Comparison of ENCODE assay signal across 16 mouse cellular contexts in the genomic region with DNA sequence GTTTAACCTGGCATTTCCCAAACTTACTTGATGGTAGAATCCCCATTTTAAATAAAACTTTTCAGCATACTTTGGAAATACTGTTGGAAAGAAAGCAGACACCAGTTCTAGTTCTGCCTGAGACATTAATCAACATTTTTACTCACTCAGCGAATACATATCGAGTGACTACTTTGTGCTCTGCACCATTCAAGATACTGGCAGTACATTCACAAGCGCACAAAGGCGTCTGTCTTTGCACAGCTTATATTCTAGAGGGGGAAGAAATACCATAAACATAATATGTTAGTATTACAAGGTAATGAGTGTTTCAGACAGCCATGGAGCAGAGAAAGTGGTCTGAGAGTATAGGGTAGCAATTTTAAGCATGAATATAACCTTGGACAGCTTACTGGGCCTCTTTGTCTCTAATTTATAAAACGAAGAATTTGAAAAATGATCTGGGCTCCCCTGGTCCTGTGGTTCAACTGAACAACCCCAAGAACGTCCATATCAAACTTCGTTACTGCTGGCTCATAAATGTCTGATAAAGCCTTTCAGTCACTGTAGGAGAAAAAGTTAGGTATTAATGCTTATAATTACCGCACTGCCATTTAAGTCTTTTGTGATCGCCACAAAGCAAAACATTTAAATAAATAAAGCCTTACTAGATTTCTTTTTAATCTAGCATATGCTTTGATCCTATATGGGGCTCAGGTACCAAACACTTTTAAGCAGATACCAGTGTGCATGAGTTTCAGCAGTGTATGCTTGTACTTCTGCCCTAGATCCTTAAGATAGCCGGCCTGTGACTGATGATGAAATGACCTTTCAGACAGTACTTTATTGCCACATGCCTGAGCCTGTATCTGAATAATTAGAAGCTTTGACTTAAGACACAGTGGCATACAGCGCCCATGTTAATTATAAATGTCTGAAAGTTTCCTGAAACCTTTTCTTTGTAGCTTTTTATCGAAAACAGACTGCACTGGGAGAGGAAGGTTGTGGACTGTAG. TPM values are rescaled to one million over a fixed set of nuclear protein-coding genes. Genes with fewer than 3 reads are reported as not detected.
DNase-seq lines count a peak whose midpoint lies in the region; ATAC-seq lines count a peak whose summit lies in the region.
"Had no signal": no experiment of that assay in that cellular context is flagged by ENCODE, and none has a peak within 500 bp of the region (broad histone marks: within the 10 kb centered on the region; RNA-seq: fewer than 3 reads in every experiment).

No protein-coding gene starts in this region.

- 69% methylated on average over 12 of the region's 12 CpGs for WGBS in embryonic facial prominence, embryonic 12.5 days
- 85% methylated on average over 12 of the region's 12 CpGs for WGBS in embryonic facial prominence, embryonic 10.5 days
- WGBS in intestine, embryonic 15.5 days: 66% methylated on average over 12 of the region's 12 CpGs
- WGBS in liver, embryonic 15.5 days (ENCODE audit: insufficient replicate concordance): 34% methylated on average over 12 of the region's 12 CpGs

- no peak overlapping the region for H3K4me3 ChIP-seq in embryonic facial prominence, embryonic 12.5 days
- H3K4me3 ChIP-seq in embryonic facial prominence, embryonic 10.5 days: no peak overlapping the region
- no peak overlapping the region for H3K4me3 ChIP-seq in intestine, embryonic 15.5 days (replicated peaks)
- H3K4me3 ChIP-seq in liver, embryonic 15.5 days (replicated peaks): no peak overlapping the region
- H3K4me3 ChIP-seq: layer of hippocampus, adult 2 months; left cerebral cortex, adult 2 months; limb, embryonic 15.5 days; megakaryocyte, embryonic 14.5 days; neural tube, embryonic 12.5 days had no signal

- H3K27ac ChIP-seq in embryonic facial prominence, embryonic 12.5 days: no peak overlapping the region
- no peak overlapping the region for H3K27ac ChIP-seq in embryonic facial prominence, embryonic 10.5 days (replicated peaks)
- no peak overlapping the region for H3K27ac ChIP-seq in intestine, embryonic 15.5 days
- peak overlapping the region; percentile 91 for H3K27ac ChIP-seq in liver, embryonic 15.5 days (replicated peaks)
- H3K27ac ChIP-seq: hindbrain, embryonic 14.5 days; layer of hippocampus, adult 2 months; left cerebral cortex, adult 2 months; neural tube, embryonic 12.5 days had no signal

- H3K27me3 ChIP-seq in embryonic facial prominence, embryonic 12.5 days: no peaks in the 10 kb centered on the region
- no peaks in the 10 kb centered on the region for H3K27me3 ChIP-seq in embryonic facial prominence, embryonic 10.5 days (replicated peaks; ENCODE audit: low read depth, poor library complexity, severe bottlenecking)
- no peaks in the 10 kb centered on the region for H3K27me3 ChIP-seq in intestine, embryonic 15.5 days (replicated peaks)
- H3K27me3 ChIP-seq in liver, embryonic 15.5 days: no peaks in the 10 kb centered on the region
- H3K27me3 ChIP-seq: limb, embryonic 15.5 days; megakaryocyte, embryonic 14.5 days; neural tube, embryonic 12.5 days had no signal

- no peaks in the 10 kb centered on the region for H3K9me3 ChIP-seq in embryonic facial prominence, embryonic 12.5 days
- H3K9me3 ChIP-seq in embryonic facial prominence, embryonic 10.5 days: no peaks in the 10 kb centered on the region
- no peaks in the 10 kb centered on the region for H3K9me3 ChIP-seq in intestine, embryonic 15.5 days
- no peaks in the 10 kb centered on the region for H3K9me3 ChIP-seq in liver, embryonic 15.5 days (replicated peaks)
- H3K9me3 ChIP-seq: limb, embryonic 15.5 days; megakaryocyte, embryonic 14.5 days; neural tube, embryonic 12.5 days had no signal

- ATAC-seq in embryonic facial prominence, embryonic 12.5 days (ENCODE audit: insufficient number of reproducible peaks, insufficient read depth, low FRiP score, low TSS enrichment): peak; percentile 67
- peak; percentile 64; the same call in 1 of the 2 replicates for ATAC-seq in intestine, embryonic 15.5 days
- no peak for ATAC-seq in liver, embryonic 15.5 days (ENCODE audit: insufficient read depth)

- no peaks in the 10 kb centered on the region for H3K36me3 ChIP-seq in embryonic facial prominence, embryonic 12.5 days
- H3K36me3 ChIP-seq in embryonic facial prominence, embryonic 10.5 days (replicated peaks): no peaks in the 10 kb centered on the region
- no peaks in the 10 kb centered on the region for H3K36me3 ChIP-seq in intestine, embryonic 15.5 days
- H3K36me3 ChIP-seq in liver, embryonic 15.5 days (replicated peaks): peaks cover 9% of the 10 kb centered on the region
- H3K36me3 ChIP-seq: limb, embryonic 15.5 days; neural tube, embryonic 12.5 days had no signal

- H3K4me2 ChIP-seq in embryonic facial prominence, embryonic 12.5 days (replicated peaks): no peak overlapping the region
- no peak overlapping the region for H3K4me2 ChIP-seq in intestine, embryonic 15.5 days (replicated peaks)
- H3K4me2 ChIP-seq in liver, embryonic 15.5 days: peak overlapping the region; percentile 32
- H3K4me2 ChIP-seq: hindbrain, embryonic 14.5 days; limb, embryonic 15.5 days; neural tube, embryonic 12.5 days had no signal

- no peak for DNase-seq in embryonic facial prominence, embryonic 10.5 days (ENCODE audit: low spot score)
- DNase-seq in adipocyte (ENCODE audit: low spot score): peak; percentile 58
- DNase-seq in spleen, postnatal 4 days (ENCODE audit: low spot score in 2 of 2): no peak
- no peak for DNase-seq in Muller cell, postnatal 12 days (ENCODE audit: inconsistent ontology term)
- DNase-seq in kidney, adult 8-10 months: no peak
- DNase-seq: cerebellum, adult 11-12 months; heart, adult 11 months had no signal

- H3K9ac ChIP-seq in embryonic facial prominence, embryonic 12.5 days: no peak overlapping the region
- no peak overlapping the region for H3K9ac ChIP-seq in intestine, embryonic 15.5 days
- H3K9ac ChIP-seq in liver, embryonic 15.5 days: no peak overlapping the region; the same call in 1 of the 2 replicates
- H3K9ac ChIP-seq: hindbrain, embryonic 14.5 days; limb, embryonic 15.5 days; neural tube, embryonic 12.5 days had no signal

- no peaks in the 10 kb centered on the region; the same call in 1 of the 2 replicates for H3K4me1 ChIP-seq in embryonic facial prominence, embryonic 12.5 days
- H3K4me1 ChIP-seq in embryonic facial prominence, embryonic 10.5 days: peaks cover 2% of the 10 kb centered on the region; the same call in 1 of the 2 replicates
- H3K4me1 ChIP-seq in intestine, embryonic 15.5 days (replicated peaks): 0 out of 2 replicates have a peak, but pooled peaks cover 2% of the 10 kb centered on the region
- H3K4me1 ChIP-seq in liver, embryonic 15.5 days (replicated peaks): peaks cover 94% of the 10 kb centered on the region
- H3K4me1 ChIP-seq: neural tube, embryonic 12.5 days had no signal

RNA-seq across cellular contexts. Expression of gene Ell2, which starts 35.5 kb away (rescaled TPM):
- 7.0 and 7.6 TPM in 2 replicates for polyA plus RNA-seq in embryonic facial prominence, embryonic 12.5 days (2016; fragmentation: Nextera tagmentation; extraction: Ambion mirVana)
- polyA plus RNA-seq in embryonic facial prominence, embryonic 10.5 days (2016; fragmentation: Nextera tagmentation; extraction: Ambion mirVana): 4.4 and 4.6 TPM in 2 replicates
- 5.7 and 6.3 TPM in 2 replicates for polyA plus RNA-seq in intestine, embryonic 15.5 days (2015; fragmentation: Nextera tagmentation; extraction: Ambion mirVana)
- 34.0 and 34.2 TPM in 2 replicates for polyA plus RNA-seq in liver, embryonic 15.5 days (2015; fragmentation: Nextera tagmentation; extraction: Ambion mirVana)
